Mouse (Mus musculus): ENCODE measurements around the gene Tomm22. TPM values are rescaled to one million over a fixed set of nuclear protein-coding genes. Genes with fewer than 3 reads are reported as not detected.
"Not testable (repeated sequence)": the region's sequence is repeated elsewhere in the genome, so short reads cannot be mapped to it uniquely, and the experiment has no call there.

Gene Tomm22
- polyA plus RNA-seq, 1 experiment = 65.2 TPM

DNA sequence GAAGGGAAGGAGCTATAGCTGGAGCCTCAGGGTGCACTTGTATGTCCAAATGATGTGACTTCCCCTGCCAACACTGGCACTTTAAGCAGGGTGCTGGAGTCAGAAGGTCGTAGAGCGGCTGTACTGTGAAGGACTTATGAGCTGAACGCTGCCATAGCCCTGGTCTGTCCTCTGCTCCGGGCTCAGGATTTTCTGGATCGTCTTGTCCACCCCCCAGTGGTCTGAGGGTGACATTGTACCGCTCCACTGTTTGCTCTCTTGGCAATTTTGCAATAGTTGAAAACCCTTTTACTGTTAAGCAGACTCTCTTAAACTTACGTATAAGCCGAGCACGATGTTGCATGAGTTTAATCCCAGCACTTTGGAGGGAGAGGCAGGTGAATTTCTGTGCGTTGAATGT lies 1.5 kb upstream of the Tomm22 start:
- DNase-seq = no peak
- Histone ChIP-seq H3K27me3 (ENCODE audit: control insufficient read depth, insufficient read depth, low read length) (no peaks in the 10 kb centered on the region), H3K4me3 (ENCODE audit: control insufficient read depth, insufficient read depth, low read length) (no peak overlapping the region), H3K36me3 (ENCODE audit: control insufficient read depth, insufficient read depth, low read length) (peaks cover 13% of the 10 kb centered on the region), H3K27ac (ENCODE audit: control insufficient read depth, insufficient read depth, low read length) (no peak overlapping the region), H3K4me1 (replicated peaks; ENCODE audit: control insufficient read depth, insufficient read depth, low read length) (peaks cover 5% of the 10 kb centered on the region)
- 93% methylated on average over 10 of the region's 10 CpGs for WGBS
- TF ChIP-seq POLR2A (IDR thresholded peaks at IDR 0.05; ENCODE audit: control insufficient read depth, extremely low read depth, insufficient read depth, low read length, poor library complexity) = no peak
- no peak for TF ChIP-seq CTCF (IDR thresholded peaks at IDR 0.05; ENCODE audit: borderline replicate concordance, control insufficient read depth, extremely low read depth, insufficient read depth, low read length, poor library complexity)

GRCm38 (mm10) chr15:79670972-79671299 lies 275 bp downstream of the Tomm22 start:
- no peak for DNase-seq
- Histone ChIP-seq H3K4me3 (ENCODE audit: control insufficient read depth, insufficient read depth, low read length) (peak overlapping the region; percentile 86), H3K27ac (ENCODE audit: control insufficient read depth, insufficient read depth, low read length) (no peak overlapping the region), H3K36me3 (ENCODE audit: control insufficient read depth, insufficient read depth, low read length) (peaks cover 27% of the 10 kb centered on the region), H3K4me1 (replicated peaks; ENCODE audit: control insufficient read depth, insufficient read depth, low read length) (peaks cover 5% of the 10 kb centered on the region), H3K27me3 (ENCODE audit: control insufficient read depth, insufficient read depth, low read length) (no peaks in the 10 kb centered on the region)
- under 1% methylated on average over 37 of the region's 37 CpGs for WGBS
- no peak for TF ChIP-seq POLR2A (IDR thresholded peaks at IDR 0.05; ENCODE audit: control insufficient read depth, extremely low read depth, insufficient read depth, low read length, poor library complexity)
- TF ChIP-seq CTCF (IDR thresholded peaks at IDR 0.05; ENCODE audit: borderline replicate concordance, control insufficient read depth, extremely low read depth, insufficient read depth, low read length, poor library complexity) = no peak

- peaks cover 33% of the 10 kb centered on the region for H3K36me3 ChIP-seq (ENCODE audit: control insufficient read depth, insufficient read depth, low read length)
- WGBS = 81% methylated on average over 11 of the region's 11 CpGs
Observed at GRCm38 (mm10) chr15:79671828-79672348, 1.2 kb downstream of the Tomm22 start.

DNA sequence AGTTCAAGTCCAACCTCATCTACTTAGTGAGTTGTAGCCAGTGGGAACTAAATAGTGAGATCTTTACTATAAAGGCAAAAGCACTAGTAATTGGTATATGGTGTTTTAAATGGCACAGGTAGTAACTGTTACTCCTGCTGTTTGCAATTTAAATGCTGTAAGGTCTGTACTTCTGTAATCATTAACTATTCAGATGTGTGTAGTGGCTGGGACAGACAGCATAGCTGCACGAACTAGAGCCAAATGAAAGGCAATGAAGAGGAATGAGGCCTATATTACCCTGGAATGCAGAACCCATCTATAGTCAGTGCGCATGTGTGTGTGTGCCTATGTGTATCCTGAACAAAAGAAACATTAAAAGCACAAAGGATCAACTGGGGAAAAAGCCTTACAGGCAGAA lies 7.3 kb downstream of the Tomm22 start:
- peaks cover 31% of the 10 kb centered on the region for H3K36me3 ChIP-seq (ENCODE audit: control insufficient read depth, insufficient read depth, low read length)
- TF ChIP-seq CTCF (IDR thresholded peaks at IDR 0.05; ENCODE audit: borderline replicate concordance, control insufficient read depth, extremely low read depth, insufficient read depth, low read length, poor library complexity) = no peak
- no peak for TF ChIP-seq POLR2A (IDR thresholded peaks at IDR 0.05; ENCODE audit: control insufficient read depth, extremely low read depth, insufficient read depth, low read length, poor library complexity)
- 97% methylated on average over 2 of the region's 2 CpGs for WGBS
- no peak overlapping the region for H3K4me3 ChIP-seq (ENCODE audit: control insufficient read depth, insufficient read depth, low read length)
- DNase-seq = no peak
- H3K27me3 ChIP-seq (ENCODE audit: control insufficient read depth, insufficient read depth, low read length) = no peaks in the 10 kb centered on the region
- H3K27ac ChIP-seq (ENCODE audit: control insufficient read depth, insufficient read depth, low read length) = no peak overlapping the region
- no peaks in the 10 kb centered on the region for H3K4me1 ChIP-seq (replicated peaks; ENCODE audit: control insufficient read depth, insufficient read depth, low read length)

More at GRCm38 (mm10) chr15:79671828-79672348, 1.2 kb downstream of the Tomm22 start:
- H3K4me1 ChIP-seq (replicated peaks; ENCODE audit: control insufficient read depth, insufficient read depth, low read length); H3K27me3 ChIP-seq (ENCODE audit: control insufficient read depth, insufficient read depth, low read length); DNase-seq; H3K4me3 ChIP-seq (ENCODE audit: control insufficient read depth, insufficient read depth, low read length); H3K27ac ChIP-seq (ENCODE audit: control insufficient read depth, insufficient read depth, low read length): not testable (repeated sequence)

GRCm38 (mm10) chr15:79681973-79682372 lies 11.3 kb downstream of the Tomm22 start:
- Histone ChIP-seq H3K4me3 (ENCODE audit: control insufficient read depth, insufficient read depth, low read length) (no peak overlapping the region), H3K27ac (ENCODE audit: control insufficient read depth, insufficient read depth, low read length) (no peak overlapping the region), H3K27me3 (ENCODE audit: control insufficient read depth, insufficient read depth, low read length) (no peaks in the 10 kb centered on the region), H3K4me1 (replicated peaks; ENCODE audit: control insufficient read depth, insufficient read depth, low read length) (peaks cover 13% of the 10 kb centered on the region), H3K36me3 (ENCODE audit: control insufficient read depth, insufficient read depth, low read length) (no peaks in the 10 kb centered on the region)
- TF ChIP-seq POLR2A (IDR thresholded peaks at IDR 0.05; ENCODE audit: control insufficient read depth, extremely low read depth, insufficient read depth, low read length, poor library complexity) = no peak
- no peak for TF ChIP-seq CTCF (IDR thresholded peaks at IDR 0.05; ENCODE audit: borderline replicate concordance, control insufficient read depth, extremely low read depth, insufficient read depth, low read length, poor library complexity)
- no peak for DNase-seq
- WGBS = 94% methylated on average over 4 of the region's 4 CpGs

DNA sequence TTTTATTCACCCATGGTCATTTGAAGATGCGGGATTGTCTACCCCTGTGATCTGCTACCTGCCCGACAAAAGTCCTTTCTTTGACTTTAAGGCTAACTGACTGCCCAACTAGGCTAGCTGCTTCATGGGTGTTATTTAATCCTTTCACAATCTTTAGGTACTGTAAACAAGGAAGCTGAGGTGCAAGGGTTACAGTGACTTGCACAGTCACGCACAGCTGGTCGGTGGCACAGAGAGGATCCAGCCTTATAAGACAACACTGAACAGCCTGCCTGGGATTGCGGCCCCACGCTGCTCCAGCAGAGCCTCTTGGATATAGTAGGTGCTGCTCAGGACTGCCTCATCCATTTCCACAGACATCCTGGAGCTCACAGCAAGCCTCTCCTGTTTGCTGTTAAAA lies 12.5 kb downstream of the Tomm22 start:
- Histone ChIP-seq H3K27ac (ENCODE audit: control insufficient read depth, insufficient read depth, low read length) (no peak overlapping the region), H3K27me3 (ENCODE audit: control insufficient read depth, insufficient read depth, low read length) (no peaks in the 10 kb centered on the region), H3K4me3 (ENCODE audit: control insufficient read depth, insufficient read depth, low read length) (no peak overlapping the region), H3K36me3 (ENCODE audit: control insufficient read depth, insufficient read depth, low read length) (no peaks in the 10 kb centered on the region), H3K4me1 (replicated peaks; ENCODE audit: control insufficient read depth, insufficient read depth, low read length) (peaks cover 13% of the 10 kb centered on the region)
- TF ChIP-seq POLR2A (IDR thresholded peaks at IDR 0.05; ENCODE audit: control insufficient read depth, extremely low read depth, insufficient read depth, low read length, poor library complexity) = no peak
- DNase-seq = no peak
- WGBS = 80% methylated on average over 6 of the region's 6 CpGs

DNA sequence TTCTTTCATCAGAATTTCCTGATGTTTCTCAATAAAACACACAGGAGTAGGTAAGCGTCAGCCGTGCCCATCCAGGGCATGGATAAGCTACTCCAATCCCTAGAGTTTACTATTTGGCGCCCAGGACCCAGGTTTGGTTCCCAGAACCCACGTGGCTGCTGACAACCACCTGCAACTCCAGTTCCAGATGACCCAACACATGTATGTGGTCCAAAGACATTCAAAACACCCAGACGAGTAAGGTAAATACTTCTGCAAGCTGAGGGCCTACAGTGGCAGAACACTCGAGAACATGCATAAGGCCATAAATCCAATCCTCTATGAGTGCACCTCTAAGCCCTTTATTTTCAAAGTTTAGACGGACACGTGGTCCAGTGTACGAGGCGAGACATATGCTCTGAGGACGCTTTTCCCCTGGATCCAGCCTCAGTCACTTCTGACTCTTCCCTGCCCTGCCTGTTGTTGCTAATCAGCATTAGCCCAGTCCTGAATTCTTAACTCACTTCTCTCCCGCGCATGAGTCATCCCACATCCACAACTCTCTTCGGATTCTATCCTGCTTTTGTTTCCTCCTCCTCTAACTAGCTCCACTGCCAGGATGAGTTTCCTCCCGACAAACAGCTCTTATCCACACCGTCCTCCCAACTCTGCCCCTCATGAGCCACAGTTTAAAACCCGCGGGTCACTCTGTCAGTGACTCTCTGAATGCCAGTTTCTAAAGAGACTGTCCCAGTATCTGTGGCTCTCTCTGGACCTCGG lies 13.2 kb downstream of the Tomm22 start:
- DNase-seq = no peak
- H3K27me3 ChIP-seq (ENCODE audit: control insufficient read depth, insufficient read depth, low read length) = no peaks in the 10 kb centered on the region
- no peak for TF ChIP-seq CTCF (IDR thresholded peaks at IDR 0.05; ENCODE audit: borderline replicate concordance, control insufficient read depth, extremely low read depth, insufficient read depth, low read length, poor library complexity)
- no peak for TF ChIP-seq POLR2A (IDR thresholded peaks at IDR 0.05; ENCODE audit: control insufficient read depth, extremely low read depth, insufficient read depth, low read length, poor library complexity)
- H3K4me1 ChIP-seq (replicated peaks; ENCODE audit: control insufficient read depth, insufficient read depth, low read length) = peaks cover 13% of the 10 kb centered on the region
- no peak overlapping the region for H3K4me3 ChIP-seq (ENCODE audit: control insufficient read depth, insufficient read depth, low read length)
- no peaks in the 10 kb centered on the region for H3K36me3 ChIP-seq (ENCODE audit: control insufficient read depth, insufficient read depth, low read length)
- WGBS = 88% methylated on average over 19 of the region's 19 CpGs
- H3K27ac ChIP-seq (ENCODE audit: control insufficient read depth, insufficient read depth, low read length) = no peak overlapping the region
